Mouse (Mus musculus) adrenal gland, adult 18-20 months (tissue): ENCODE data around the gene Kcne1. TPM values are rescaled to one million over a fixed set of nuclear protein-coding genes. Genes with fewer than 3 reads are reported as not detected.

Experiments used
- DNase-seq, 2 experiments: peaks; one replicate each; pipeline ENCODE4 v3.0.0; 2021 to 2022; ENCODE audit warnings: low spot score in 2 of 2
- total RNA-seq, 2 experiments: library from RNA; stranded (reverse); gene quantifications; 1 replicate in 1 of 2; 2 replicates in 1 of 2; pipeline ENCODE4 v1.2.3; 2021

Gene Kcne1
- total RNA-seq, 2 experiments from 2014 or later = not detected

- no peak for DNase-seq
Measured at GRCm38 (mm10) chr16:92313953-92314741, 45.1 kb downstream of the Kcne1 start.

- DNase-seq = no peak
Measured at GRCm38 (mm10) chr16:92309126-92309525, 50.1 kb downstream of the Kcne1 start.

- no peak for DNase-seq
Measured at GRCm38 (mm10) chr16:92307947-92308346, 51.3 kb downstream of the Kcne1 start.

GRCm38 (mm10) chr16:92305519-92305918, 53.7 kb downstream of the Kcne1 start:
- DNase-seq = no peak

- no peak for DNase-seq
Measured at GRCm38 (mm10) chr16:92302506-92302905, 56.8 kb downstream of the Kcne1 start.

GRCm38 (mm10) chr16:92301989-92302388, 57.3 kb downstream of the Kcne1 start:
- no peak for DNase-seq

- DNase-seq = no peak
Measured at GRCm38 (mm10) chr16:92301412-92301806, 57.9 kb downstream of the Kcne1 start.

- peak; percentile 83 to 88 for DNase-seq
Measured at GRCm38 (mm10) chr16:92300649-92301411, 58.4 kb downstream of the Kcne1 start, which contains the start of gene Smim11. Smim11 (plus strand) TSS chr16:92301286.

Other genes with a start within 250 kb of the Kcne1 start
- not detected for gene Kcne2, start 67.1 kb downstream of the Kcne1 start, total RNA-seq
- gene Smim11, start 58.2 kb downstream of the Kcne1 start, total RNA-seq = 10 to 100 TPM; 61.5 TPM
- gene Fam243, start 38.0 kb downstream of the Kcne1 start, total RNA-seq = not detected
- 10 to 100 TPM; 14.8 to 26.7 TPM for gene Rcan1, start 111.4 kb upstream of the Kcne1 start, total RNA-seq
- gene Clic6, start 126.3 kb upstream of the Kcne1 start, total RNA-seq = under 1 TPM; 0.10 to 0.29 TPM